ENCODE assay signal across 8 mouse cellular contexts in the genomic region with DNA sequence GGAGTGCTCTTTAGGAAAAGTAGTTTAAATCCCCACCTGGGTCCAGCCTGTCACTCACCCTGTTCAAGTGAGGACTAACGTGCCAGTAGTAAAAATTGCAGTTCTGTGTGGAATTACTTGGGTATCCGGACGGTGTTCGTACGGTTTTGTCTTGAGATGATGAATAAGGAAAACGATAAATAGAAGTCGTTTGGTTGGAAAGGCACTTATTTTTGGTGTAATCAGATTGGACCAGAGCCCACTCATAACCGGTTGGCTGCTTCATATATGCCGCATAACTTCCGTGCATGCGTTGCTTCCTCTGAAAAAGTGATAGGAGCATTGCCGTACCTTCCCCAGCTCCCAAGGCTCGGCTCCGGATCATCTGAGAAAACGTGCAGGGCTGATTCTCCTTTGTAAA. TPM values are rescaled to one million over a fixed set of nuclear protein-coding genes. Genes with fewer than 3 reads are reported as not detected.
DNase-seq lines count a peak whose midpoint lies in the region; ATAC-seq and TF ChIP-seq lines count a peak whose summit lies in the region.

No protein-coding gene starts in this region.

- peaks cover 9% of the 10 kb centered on the region for H3K4me1 ChIP-seq in brown adipose tissue, adult 24 weeks (ENCODE audit: control insufficient read depth, insufficient read depth, insufficient read length, low read length)
- peaks cover 24% of the 10 kb centered on the region for H3K4me1 ChIP-seq in heart, postnatal 0 days (ENCODE audit: control insufficient read depth, insufficient read depth)
- H3K4me1 ChIP-seq in lung, postnatal 0 days (ENCODE audit: insufficient read depth, low read depth, low read length), result no peaks in the 10 kb centered on the region

- no peak for TF ChIP-seq EP300 in heart, postnatal 0 days (IDR thresholded peaks at IDR 0.05; ENCODE audit: low read depth)
- no peak for TF ChIP-seq EP300 in lung, postnatal 0 days (IDR thresholded peaks at IDR 0.05)

- H3K9ac ChIP-seq in heart, postnatal 0 days (replicated peaks; ENCODE audit: low read depth, low read length), result peak overlapping the region; percentile 94
- peak overlapping the region; percentile 94 for H3K9ac ChIP-seq in lung, postnatal 0 days (replicated peaks; ENCODE audit: low read depth)

- H3K4me2 ChIP-seq in heart, postnatal 0 days (ENCODE audit: low read depth, low read length), result peak overlapping the region; percentile 87
- H3K4me2 ChIP-seq in lung, postnatal 0 days (replicated peaks; ENCODE audit: low read depth, low read length), result peak overlapping the region; percentile 85

- 0% methylated on average over 15 of the region's 15 CpGs for WGBS in heart, postnatal 0 days
- WGBS in lung, postnatal 0 days, result under 1% methylated on average over 15 of the region's 15 CpGs

- H3K9me3 ChIP-seq in heart, postnatal 0 days (replicated peaks; ENCODE audit: control insufficient read depth, low read length), result no peaks in the 10 kb centered on the region
- no peaks in the 10 kb centered on the region for H3K9me3 ChIP-seq in lung, postnatal 0 days (ENCODE audit: low read length)

- TF ChIP-seq CTCF in left cerebral cortex, adult 2 months (IDR thresholded peaks at IDR 0.05), result no peak
- no peak for TF ChIP-seq CTCF in heart, postnatal 0 days (IDR thresholded peaks at IDR 0.05; ENCODE audit: low read depth)
- no peak for TF ChIP-seq CTCF in lung, postnatal 0 days (IDR thresholded peaks at IDR 0.05)

- no peak for DNase-seq in left cerebral cortex, adult 2 months (ENCODE audit: extremely low spot score in 1 of 2, low spot score in 2 of 2)
- no peak for DNase-seq in left cerebral cortex, adult 9 months (ENCODE audit: low spot score in 2 of 2)
- DNase-seq in heart, postnatal 0 days (ENCODE audit: low spot score), result peak; percentile 26
- DNase-seq in lung, postnatal 0 days (ENCODE audit: low spot score), result peak; percentile 52
- DNase-seq in thymus, postnatal 36 days, result peak; percentile 7 to 14
- DNase-seq in c-Kit-positive CD71-positive TER-119-positive erythroid progenitor cells, embryonic 14.5 days (ENCODE audit: low spot score), result no peak
- no peak for DNase-seq in natural killer cell, adult 2 months (ENCODE audit: low spot score in 2 of 2)

- H3K27ac ChIP-seq in left cerebral cortex, adult 2 months, result no peak overlapping the region
- H3K27ac ChIP-seq in brown adipose tissue, adult 24 weeks (replicated peaks; ENCODE audit: low read depth, low read length), result no peak overlapping the region
- H3K27ac ChIP-seq in heart, postnatal 0 days (ENCODE audit: low read depth), result peak overlapping the region; percentile 93
- peak overlapping the region; percentile 95 for H3K27ac ChIP-seq in lung, postnatal 0 days (ENCODE audit: low read length)

- H3K36me3 ChIP-seq in heart, postnatal 0 days (replicated peaks; ENCODE audit: control insufficient read depth, insufficient read depth, low read length), result peaks cover 10% of the 10 kb centered on the region
- no peaks in the 10 kb centered on the region for H3K36me3 ChIP-seq in lung, postnatal 0 days (ENCODE audit: insufficient read depth, low read length)

- intact Hi-C loops in left cerebral cortex, adult 2 months (cut with DNase I), result loop anchor here (2.0 kb wide), 1 partner anchor 52 kb away; the partner anchor contains the start of genes Dis3 and Pibf1

- ATAC-seq in heart, postnatal 0 days (ENCODE audit: insufficient read depth, low read depth), result no peak
- peak; percentile 0; the same call in 1 of the 2 replicates for ATAC-seq in lung, postnatal 0 days

- H3K4me3 ChIP-seq in left cerebral cortex, adult 2 months, result peak overlapping the region; percentile 99
- H3K4me3 ChIP-seq in brown adipose tissue, adult 24 weeks (ENCODE audit: insufficient read depth, low read depth, low read length), result peak overlapping the region; percentile 87
- H3K4me3 ChIP-seq in heart, postnatal 0 days (ENCODE audit: low read depth, low read length), result peak overlapping the region; percentile 92
- H3K4me3 ChIP-seq in lung, postnatal 0 days (ENCODE audit: low read depth, low read length), result peak overlapping the region; percentile 95

- H3K27me3 ChIP-seq in heart, postnatal 0 days (ENCODE audit: control insufficient read depth, insufficient read depth, low read length), result no peaks in the 10 kb centered on the region
- H3K27me3 ChIP-seq in lung, postnatal 0 days (replicated peaks; ENCODE audit: insufficient read depth, low read length), result no peaks in the 10 kb centered on the region

RNA-seq across cellular contexts. Expression of gene Bora, which starts 0.8 kb away (rescaled TPM):
- 1 to 10 TPM; 2.6 to 4.1 TPM for total RNA-seq in left cerebral cortex, adult 2 months (2021)
- polyA plus RNA-seq in brown adipose tissue, adult 24 weeks (2012; ENCODE audit: insufficient read depth, insufficient read length, missing spikeins), result 2.2 TPM in 1 of 2 replicates, not detected in the other
- total RNA-seq in heart, postnatal 0 days (2014; rRNA removed; ENCODE audit: low replicate concordance), result 8.0 and 10.7 TPM in 2 replicates
- 11.3 and 12.3 TPM in 2 replicates for polyA plus RNA-seq in heart, postnatal 0 days (2015; fragmentation: Nextera tagmentation; extraction: Ambion mirVana)
- 8.3 and 10.3 TPM in 2 replicates for polyA plus RNA-seq in lung, postnatal 0 days (2015; fragmentation: Nextera tagmentation; extraction: Ambion mirVana)

RNA-seq across cellular contexts. Expression of gene Mzt1, which starts 0.8 kb away (rescaled TPM):
- total RNA-seq in left cerebral cortex, adult 2 months (2021), result 10 to 100 TPM; 65.5 to 67.0 TPM
- polyA plus RNA-seq in brown adipose tissue, adult 24 weeks (2012; ENCODE audit: insufficient read depth, insufficient read length, missing spikeins), result 25.5 and 46.7 TPM in 2 replicates
- total RNA-seq in heart, postnatal 0 days (2014; rRNA removed; ENCODE audit: low replicate concordance), result 64.1 and 79.9 TPM in 2 replicates
- polyA plus RNA-seq in heart, postnatal 0 days (2015; fragmentation: Nextera tagmentation; extraction: Ambion mirVana), result 82.2 and 84.6 TPM in 2 replicates
- 45.0 and 53.0 TPM in 2 replicates for polyA plus RNA-seq in lung, postnatal 0 days (2015; fragmentation: Nextera tagmentation; extraction: Ambion mirVana)

RNA-seq across cellular contexts. Expression of gene Pibf1, which starts 52.4 kb away (rescaled TPM):
- 10 to 100 TPM; 13.6 to 15.0 TPM for total RNA-seq in left cerebral cortex, adult 2 months (2021)
- 5.1 and 5.6 TPM in 2 replicates for polyA plus RNA-seq in brown adipose tissue, adult 24 weeks (2012; ENCODE audit: insufficient read depth, insufficient read length, missing spikeins)
- total RNA-seq in heart, postnatal 0 days (2014; rRNA removed; ENCODE audit: low replicate concordance), result 0.97 and 4.7 TPM in 2 replicates
- 10.1 and 10.5 TPM in 2 replicates for polyA plus RNA-seq in heart, postnatal 0 days (2015; fragmentation: Nextera tagmentation; extraction: Ambion mirVana)
- 11.2 and 11.6 TPM in 2 replicates for polyA plus RNA-seq in lung, postnatal 0 days (2015; fragmentation: Nextera tagmentation; extraction: Ambion mirVana)

RNA-seq across cellular contexts. Expression of gene Rpl36a-ps1, which starts 52.7 kb away (rescaled TPM):
- 1 to 10 TPM in 1 of 2 experiments, not detected in 1; 3.2 TPM for total RNA-seq in left cerebral cortex, adult 2 months (2021)
- polyA plus RNA-seq in brown adipose tissue, adult 24 weeks (2012; ENCODE audit: insufficient read depth, insufficient read length, missing spikeins), result 10.5 and 13.7 TPM in 2 replicates
- total RNA-seq in heart, postnatal 0 days (2014; rRNA removed; ENCODE audit: low replicate concordance), result not detected in 2 replicates
- polyA plus RNA-seq in heart, postnatal 0 days (2015; fragmentation: Nextera tagmentation; extraction: Ambion mirVana), result 1.7 and 1.8 TPM in 2 replicates
- polyA plus RNA-seq in lung, postnatal 0 days (2015; fragmentation: Nextera tagmentation; extraction: Ambion mirVana), result 1.2 and 2.0 TPM in 2 replicates

RNA-seq across cellular contexts. Expression of gene Dis3, which starts 52.8 kb away (rescaled TPM):
- total RNA-seq in left cerebral cortex, adult 2 months (2021), result 10 to 100 TPM; 17.7 to 18.7 TPM
- 9.9 and 15.0 TPM in 2 replicates for polyA plus RNA-seq in brown adipose tissue, adult 24 weeks (2012; ENCODE audit: insufficient read depth, insufficient read length, missing spikeins)
- 8.2 and 13.1 TPM in 2 replicates for total RNA-seq in heart, postnatal 0 days (2014; rRNA removed; ENCODE audit: low replicate concordance)
- 10.3 and 10.5 TPM in 2 replicates for polyA plus RNA-seq in heart, postnatal 0 days (2015; fragmentation: Nextera tagmentation; extraction: Ambion mirVana)
- polyA plus RNA-seq in lung, postnatal 0 days (2015; fragmentation: Nextera tagmentation; extraction: Ambion mirVana), result 8.2 and 9.3 TPM in 2 replicates

Comparison
In these comparisons a context has a peak if more than half of its experiments do, and no peak if none do; other contexts are left out.
1. DNase-seq: peak in heart, postnatal 0 days (single experiment), lung, postnatal 0 days (single experiment) and thymus, postnatal 36 days (2 of 2); none in left cerebral cortex, adult 2 months (0 of 2), left cerebral cortex, adult 9 months (0 of 2), c-Kit-positive CD71-positive TER-119-positive erythroid progenitor cells, embryonic 14.5 days (single experiment) and natural killer cell, adult 2 months (0 of 2).
2. H3K27ac ChIP-seq: peak in heart, postnatal 0 days (single experiment) and lung, postnatal 0 days (single experiment); none in left cerebral cortex, adult 2 months (single experiment) and brown adipose tissue, adult 24 weeks (single experiment).
3. Peak in every context shown above with its lines, with median percentiles within 50 percentile points of each other: H3K4me3 ChIP-seq.